Mouse (Mus musculus): Measurements from ENCODE around the gene Otos.

Gene Otos

DNA sequence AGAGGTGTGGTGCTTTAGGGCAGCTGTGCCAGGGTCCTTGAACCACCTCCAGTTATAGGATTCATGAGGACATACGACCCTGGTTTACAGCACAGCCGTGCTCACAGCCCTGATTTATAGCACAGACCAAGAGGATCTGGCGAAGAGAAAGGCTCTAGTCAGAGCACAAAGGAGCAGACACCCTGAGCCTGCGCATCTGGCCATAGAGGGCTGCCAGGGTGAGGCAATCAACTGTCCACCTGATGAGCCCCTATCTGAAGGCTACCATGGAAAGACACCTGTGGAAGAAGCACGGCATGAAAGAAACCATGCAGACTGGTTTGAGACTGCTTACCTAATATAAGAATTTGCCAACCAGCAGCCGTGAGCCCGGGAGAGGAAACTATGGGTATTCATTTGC, 2.0 kb downstream of the Otos start:
- DNase-seq (ENCODE audit: low read depth, low spot score) = no peak

DNA sequence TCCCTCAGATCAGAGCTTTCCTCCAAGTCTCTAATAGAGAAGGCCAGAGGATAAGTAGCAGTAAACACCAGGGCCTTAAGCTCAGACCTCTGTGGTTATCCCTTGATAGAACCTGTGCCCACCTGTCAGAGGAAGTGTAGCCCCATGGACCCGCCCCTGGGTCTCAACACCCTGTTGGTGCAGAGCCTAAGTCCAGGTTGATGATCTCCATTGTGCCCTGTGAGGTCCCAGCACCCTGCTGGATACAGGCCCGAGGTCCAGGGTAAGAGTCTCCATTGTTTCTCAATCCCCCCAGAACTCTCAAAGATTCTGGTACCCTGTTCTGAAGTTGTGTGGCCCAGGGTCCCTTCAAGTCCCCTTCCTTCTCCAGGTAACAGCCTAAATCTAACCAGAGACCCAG, 2.5 kb downstream of the Otos start:
- no peak for DNase-seq (ENCODE audit: low read depth, low spot score)

DNA sequence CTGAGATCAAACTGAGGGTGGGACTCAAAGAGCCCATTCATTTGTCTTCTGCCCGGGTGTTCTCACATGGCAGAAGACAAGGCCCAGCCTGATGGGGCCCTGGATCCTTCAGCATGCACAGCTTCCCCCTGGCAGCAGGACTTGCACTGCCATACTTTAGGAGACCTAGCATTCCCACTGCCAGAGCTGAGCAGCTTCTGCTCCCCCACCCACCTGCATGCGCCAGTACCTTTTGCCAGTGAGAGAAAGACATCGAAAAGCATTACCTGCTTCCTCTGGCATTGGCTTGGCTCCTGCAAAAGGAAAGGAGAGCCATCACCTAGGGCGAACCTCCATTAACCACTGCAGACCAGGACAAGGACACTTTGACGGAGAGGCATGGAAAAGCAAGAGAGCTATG, 3.7 kb downstream of the Otos start:
- no peak for DNase-seq (ENCODE audit: low read depth, low spot score)

DNA sequence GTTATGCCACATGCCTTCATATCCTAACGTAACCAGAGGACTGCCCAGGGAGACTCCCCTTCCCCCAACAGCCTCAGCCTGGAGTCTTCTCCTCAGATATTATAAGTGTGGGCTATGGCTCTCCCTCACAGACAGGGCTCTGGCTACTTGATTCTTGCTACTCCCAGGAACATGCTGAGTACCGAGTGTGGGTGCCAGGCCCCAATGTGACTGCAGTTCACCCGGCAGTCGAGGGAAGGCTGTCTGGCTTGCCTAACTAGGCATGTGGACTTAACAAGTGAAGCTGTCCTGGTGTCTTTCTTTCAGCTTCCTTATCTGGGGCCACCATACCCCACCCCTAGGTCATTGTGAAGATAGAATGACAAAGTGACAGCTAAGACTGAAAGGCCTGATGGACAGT, 5.0 kb downstream of the Otos start:
- DNase-seq (ENCODE audit: low read depth, low spot score) = no peak

DNA sequence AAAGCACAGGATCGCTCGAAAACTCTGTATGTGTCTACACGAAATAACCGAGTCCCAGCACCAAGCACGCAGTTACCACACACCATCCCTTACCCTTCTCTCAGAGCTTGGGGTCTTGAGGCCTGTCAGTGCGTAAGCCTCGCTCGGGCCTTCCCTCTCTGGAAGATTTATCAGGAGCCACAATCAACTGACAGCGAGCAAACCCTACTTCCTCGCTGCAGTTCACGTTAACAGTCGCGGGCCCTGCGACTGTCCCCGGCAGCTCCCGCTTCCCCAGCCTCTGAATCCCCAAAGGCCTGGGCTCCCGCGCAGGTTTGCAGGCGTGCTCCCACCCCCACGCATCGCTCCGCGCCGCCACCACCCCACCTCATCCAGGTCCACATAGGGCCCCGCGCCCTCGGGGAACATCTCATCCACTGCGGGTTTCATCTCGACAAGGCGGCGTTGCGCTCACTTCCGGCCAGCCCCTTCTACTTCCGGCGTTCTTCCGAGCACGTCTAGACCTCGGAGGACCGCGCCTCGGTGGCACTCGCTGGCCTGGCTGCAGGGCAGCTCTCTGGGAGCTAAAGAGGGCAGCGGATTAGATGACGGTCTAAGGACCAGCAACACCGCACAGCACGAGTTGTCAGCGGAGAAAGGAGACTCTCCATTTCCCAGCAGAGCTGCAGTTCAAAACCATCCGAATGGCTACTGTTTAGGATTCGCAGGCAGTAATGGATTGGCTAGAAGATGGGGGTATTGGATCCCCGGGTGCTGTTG, 6.9 kb downstream of the Otos start, which contains the start of gene Cops9:
Gene Cops9 (minus strand): TSS at position 472 of the 759 bp plus-strand sequence.
- peak; percentile 91 for DNase-seq (ENCODE audit: low read depth, low spot score)

DNA sequence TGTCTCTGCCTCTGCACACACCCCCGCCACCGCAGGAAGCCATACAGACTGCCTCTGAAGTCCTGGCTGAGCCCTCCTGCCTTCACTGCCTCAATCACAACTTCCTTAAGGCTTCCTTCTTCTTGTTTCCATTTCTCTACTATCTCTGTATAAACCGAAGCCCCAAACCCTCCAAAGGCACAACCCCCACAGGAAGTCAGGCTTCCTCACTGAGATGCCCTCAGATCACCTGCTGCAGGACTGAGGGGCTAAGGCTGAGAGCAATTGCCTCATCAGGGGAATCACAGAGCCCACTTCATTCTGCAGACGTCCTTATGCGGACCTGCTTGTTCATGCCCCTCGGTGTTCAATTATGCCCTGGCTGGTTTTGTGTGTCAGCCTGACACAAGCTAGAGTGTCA, 8.2 kb downstream of the Otos start:
- DNase-seq (ENCODE audit: low read depth, low spot score) = no peak

DNA sequence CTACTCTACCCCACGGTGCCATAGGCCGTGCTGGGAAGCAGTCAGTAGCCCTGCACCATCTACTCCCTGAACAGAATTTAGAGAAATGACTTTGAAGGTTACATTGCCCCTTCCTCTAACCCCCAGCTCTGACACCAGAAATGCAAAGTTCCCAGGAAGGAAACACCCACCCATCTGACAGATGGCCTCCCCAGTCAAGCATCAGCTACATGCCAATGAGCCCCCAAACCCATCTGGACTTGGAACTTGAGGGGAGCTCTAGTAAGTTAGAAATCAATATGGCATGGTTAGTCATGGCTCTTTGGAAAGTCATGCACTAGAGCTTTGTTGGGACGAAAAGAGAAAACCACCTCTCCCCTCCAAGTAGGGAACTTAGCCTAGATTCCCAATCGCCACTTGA, 9.9 kb downstream of the Otos start:
- no peak for DNase-seq (ENCODE audit: low read depth, low spot score)

DNA sequence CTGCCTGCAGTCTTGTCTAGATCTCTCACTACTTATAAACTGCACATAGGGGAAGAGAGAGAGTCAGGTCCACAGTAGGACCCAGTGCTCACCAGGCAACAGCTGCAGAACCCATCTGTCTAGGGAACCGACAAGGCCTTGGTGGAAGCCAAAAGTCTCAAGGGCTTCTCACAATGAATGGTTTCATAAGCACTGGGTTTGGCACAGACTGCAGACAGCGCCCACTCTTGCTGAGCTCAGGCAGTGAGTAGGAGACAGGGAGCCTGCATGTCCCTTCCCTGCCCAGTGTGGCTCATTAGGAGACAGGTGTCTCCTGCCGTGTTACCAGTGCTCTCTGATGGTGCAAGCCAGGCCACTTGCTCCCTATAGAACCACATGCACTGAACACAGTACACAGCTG, 10.5 kb downstream of the Otos start:
- DNase-seq (ENCODE audit: low read depth, low spot score) = no peak

DNA sequence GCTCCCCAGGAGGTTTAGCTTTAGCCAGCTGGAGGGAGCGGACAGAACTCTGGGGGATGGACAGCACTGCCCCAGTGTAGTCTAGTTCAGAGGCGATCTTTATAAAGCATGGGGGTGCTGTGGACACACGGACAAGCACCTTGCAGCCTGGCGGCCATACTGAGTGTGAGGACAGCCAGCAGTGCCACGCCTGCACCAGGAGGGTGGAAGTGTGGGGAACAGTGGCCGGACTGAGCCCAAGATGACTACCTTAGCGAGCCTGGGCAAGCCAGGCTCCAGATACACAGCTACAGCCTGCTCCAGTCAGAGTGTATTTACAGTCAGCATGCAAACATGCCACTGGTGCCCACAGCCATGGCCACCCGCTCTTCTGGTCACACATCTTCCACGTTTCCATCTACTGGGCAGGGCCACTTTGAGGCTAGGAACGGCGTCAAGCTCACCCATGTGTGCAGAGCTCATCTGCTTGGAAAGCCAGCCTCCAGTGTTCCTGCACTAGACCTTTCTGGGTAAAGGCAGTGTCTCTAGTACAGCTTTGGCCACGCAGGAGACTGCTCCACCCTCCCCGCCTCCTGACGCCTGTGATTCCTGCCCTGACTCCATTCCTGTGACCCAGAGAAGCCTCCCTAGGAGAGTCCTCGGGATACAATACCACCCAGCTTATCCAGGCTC, 11.0 kb downstream of the Otos start:
- no peak for DNase-seq (ENCODE audit: low read depth, low spot score)

DNA sequence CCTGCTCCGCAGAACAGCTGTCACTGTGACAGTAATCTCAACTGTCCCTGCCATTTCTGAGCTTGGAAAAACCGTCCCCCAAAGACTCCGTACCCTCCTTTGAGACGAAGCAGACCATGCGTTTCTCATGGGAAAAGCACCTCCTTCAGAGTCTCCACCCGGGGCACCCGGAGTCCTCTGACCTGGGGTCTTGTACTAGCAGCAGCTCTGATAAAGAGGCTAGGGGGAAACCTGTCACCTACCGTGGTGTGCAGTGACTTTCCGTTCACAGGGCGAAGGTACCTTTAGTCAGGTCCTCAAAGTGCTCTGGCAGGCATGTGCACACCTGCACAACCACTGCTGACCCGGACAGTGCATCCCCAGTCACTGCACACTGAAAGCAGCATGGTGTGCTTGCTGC, 12.0 kb downstream of the Otos start:
- no peak for DNase-seq (ENCODE audit: low read depth, low spot score)

DNA sequence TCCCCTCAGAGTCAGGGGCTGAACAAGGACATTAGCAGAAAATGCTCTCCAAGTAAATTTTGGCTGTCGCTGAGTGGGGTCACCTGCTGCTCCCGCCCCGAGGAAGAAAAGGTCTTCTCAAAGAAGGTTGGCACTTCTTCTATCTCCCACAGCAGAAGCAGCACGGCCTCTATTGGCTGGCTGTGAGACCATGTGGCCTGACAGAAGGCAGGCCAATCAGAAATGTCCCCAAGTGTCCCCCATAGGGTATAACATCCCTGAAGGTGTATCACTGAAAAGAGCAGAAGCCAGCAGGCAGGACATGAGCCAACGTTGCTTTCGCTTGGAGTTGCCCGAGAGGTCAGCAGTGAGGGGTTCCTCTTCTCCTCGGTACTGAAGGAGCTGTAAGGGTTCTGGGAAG, 12.6 kb downstream of the Otos start:
- DNase-seq (ENCODE audit: low read depth, low spot score) = no peak

DNA sequence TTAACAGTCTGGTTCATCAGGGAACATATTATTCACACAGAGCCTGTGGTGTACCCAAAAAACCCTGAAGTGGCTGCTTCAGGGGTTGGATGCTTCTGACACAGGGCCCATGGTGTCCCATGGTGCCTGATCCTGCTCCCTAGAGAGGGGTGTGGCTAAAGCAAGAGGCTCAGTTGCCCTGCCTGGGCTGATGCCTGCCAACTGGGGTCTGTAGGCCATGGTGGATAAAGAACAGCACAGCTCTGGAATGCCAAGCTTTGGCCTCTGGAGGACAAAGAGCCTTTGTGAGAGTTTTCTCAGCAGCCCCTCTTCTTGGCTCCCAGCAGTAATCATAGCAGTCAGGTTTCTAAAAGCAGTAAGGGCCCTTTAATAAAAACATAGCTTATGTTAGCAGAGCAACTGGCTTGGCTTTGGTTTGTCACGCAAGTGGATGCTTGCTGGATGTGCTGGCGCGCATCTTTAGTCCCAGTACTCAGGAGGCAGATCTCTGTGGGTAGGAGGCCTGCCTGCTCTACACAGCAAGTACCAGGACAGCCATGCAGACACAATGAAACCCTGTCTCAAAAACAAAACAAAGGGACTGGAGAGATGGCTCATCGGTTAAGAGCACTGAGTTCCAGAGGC, 13.6 kb downstream of the Otos start:
- no peak for DNase-seq (ENCODE audit: low read depth, low spot score)

DNA sequence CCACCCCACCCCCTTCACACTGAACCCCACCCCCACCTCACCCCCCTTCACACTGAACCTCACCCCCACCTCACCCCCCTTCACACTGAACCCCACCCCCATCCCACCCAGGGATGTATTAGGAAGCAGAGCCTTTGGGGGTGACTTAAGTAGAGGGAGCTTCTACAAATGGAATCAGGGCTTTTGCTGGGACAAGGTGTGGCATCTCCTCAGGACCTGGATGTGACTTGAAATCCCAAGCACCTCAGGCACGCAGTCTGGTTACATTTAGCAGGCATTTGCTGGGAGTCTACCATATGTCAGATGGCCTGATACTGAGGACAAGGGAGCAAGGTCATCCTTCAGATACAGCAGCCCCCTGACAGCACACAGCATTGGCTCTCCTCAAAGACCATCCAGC, 14.1 kb downstream of the Otos start:
- no peak for DNase-seq (ENCODE audit: low read depth, low spot score)

DNA sequence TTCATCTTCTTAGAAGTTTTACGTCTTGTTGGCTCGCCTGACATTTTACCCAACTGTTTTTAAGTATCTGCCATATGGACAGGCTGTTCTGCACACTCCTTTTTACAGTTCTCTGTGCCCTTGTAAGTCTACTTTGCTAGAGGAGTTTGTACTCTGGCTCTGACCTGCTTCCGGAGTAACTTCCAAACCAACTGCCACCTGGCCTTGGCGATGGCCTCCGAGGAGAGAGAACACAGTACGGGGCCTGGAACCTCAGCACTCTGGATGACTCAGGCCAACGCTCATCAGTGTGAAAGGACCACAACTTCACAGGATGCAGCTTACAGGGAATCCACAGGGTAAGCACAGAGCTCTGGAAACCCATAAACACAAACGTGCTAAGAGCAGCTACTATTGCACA, 14.9 kb downstream of the Otos start:
- DNase-seq (ENCODE audit: low read depth, low spot score) = no peak

DNA sequence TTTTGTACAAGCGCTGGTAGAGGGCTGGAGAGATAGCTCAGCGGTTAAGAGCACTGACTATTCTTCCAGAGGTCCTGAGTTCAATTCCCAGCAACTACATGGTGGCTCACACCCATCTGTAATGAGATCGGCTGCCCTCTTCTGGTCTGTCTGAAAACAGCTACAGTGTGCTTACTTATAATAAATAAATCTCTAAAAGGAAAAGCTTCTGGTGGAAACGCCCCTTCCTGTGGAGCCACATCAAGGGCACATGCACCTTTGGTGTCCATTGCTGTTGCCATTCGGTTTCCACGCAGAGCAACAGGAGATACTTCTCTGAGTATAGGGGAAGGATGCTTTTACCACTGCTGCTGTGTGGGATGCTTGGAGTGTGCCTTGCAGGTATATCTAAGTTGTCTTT, 15.7 kb downstream of the Otos start:
- DNase-seq (ENCODE audit: low read depth, low spot score) = no peak

DNA sequence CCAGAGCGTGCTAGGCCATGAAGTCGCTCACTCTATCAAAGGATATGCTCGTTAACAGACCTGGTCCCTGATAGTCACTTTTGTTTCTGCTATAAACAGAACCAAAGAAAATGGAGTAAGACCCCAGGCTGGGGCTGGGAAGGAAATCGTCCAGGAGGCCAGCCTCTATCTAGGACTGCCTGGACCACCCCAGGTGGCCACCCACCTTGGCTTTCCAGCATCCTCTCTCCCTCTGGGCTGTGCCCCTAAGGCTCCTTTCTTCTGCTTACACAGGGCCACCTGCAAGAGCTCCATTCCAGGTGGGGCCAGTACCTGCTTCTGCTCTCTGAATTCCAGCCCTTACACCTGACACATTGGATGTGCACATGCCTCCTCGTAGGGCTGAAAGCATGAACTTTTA, 16.4 kb downstream of the Otos start:
- no peak for DNase-seq (ENCODE audit: low read depth, low spot score)

DNA sequence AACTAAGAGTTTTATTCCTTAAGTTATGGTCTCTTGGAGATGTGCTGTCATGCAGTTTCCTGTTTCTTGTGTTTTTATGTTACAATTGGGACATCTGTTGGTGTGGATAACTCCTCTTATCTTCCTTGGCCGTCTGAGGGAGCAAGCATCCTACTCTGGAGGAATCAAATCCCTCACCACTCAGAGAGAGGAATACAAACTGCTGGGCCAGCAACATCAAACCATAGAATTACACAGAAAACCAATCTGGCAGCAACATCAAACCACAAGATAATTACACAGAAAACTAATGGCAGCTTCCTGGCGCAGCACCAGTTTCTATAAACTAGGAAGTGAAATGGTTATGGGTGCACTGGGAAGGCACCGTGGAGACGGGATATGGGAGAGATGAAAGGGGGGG, 20.4 kb downstream of the Otos start:
- no peak for DNase-seq (ENCODE audit: low read depth, low spot score)

DNA sequence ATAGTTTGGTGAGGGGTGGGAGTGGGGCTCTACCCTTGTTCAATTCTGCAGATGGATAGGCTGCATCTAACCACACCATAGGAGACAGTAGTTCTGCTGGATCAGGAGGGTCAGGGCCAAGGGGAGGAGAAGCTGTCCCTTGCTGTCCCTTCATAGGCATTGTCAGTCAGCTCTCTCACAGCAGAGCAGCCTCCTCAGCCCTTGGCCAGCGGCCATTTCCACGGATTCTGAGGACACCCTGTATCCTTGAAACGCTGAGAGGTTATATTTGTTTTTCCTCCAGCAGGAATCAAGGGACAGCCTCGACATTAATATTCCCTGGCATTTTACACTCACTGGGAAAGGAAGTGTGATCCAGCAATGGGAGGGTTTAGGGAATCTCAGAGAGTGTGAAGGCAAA, 30.3 kb downstream of the Otos start:
- no peak for DNase-seq (ENCODE audit: low read depth, low spot score)

DNA sequence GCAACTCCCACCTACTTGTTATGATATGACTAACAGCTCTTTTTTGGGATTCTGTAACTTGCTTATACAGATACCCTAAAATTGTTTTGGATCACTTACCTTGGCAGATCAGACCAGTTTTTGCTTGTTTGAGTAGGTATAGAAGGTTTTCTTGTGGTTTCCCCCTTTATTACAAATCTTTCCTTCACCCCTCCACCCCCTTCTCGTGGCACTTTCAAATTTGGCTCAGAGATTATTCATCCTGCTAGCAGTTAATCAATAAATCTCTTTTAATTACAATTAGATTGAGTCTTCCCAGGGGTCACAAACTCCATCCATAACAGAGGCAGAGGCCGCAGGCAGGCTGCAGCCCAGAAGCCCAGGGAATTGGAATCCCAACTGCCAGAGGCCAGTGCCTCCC, 31.2 kb downstream of the Otos start, which contains the start of gene Olfr12:
Gene Olfr12 (plus strand): TSS at position 301 of the 400 bp plus-strand sequence.
- no peak for DNase-seq (ENCODE audit: low read depth, low spot score)

DNA sequence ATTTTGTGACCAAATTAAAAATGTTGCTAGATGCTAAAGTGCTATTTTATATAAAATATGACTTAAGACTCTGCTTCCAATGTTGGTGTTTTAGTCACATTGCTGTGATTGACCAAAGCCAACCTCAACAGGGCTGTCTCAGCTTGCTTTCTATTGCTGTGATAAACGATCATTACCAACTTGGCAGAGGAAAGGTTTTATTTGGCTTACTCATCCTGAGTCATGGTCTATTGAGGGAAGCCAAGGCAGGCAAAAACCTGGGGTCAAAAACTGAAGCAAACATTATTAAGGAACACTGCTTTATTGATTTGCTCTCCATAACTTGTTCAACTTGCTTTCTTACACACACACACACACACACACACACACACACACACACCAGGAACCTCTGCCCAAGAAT, 32.6 kb downstream of the Otos start:
- no peak for DNase-seq (ENCODE audit: low read depth, low spot score)

DNA sequence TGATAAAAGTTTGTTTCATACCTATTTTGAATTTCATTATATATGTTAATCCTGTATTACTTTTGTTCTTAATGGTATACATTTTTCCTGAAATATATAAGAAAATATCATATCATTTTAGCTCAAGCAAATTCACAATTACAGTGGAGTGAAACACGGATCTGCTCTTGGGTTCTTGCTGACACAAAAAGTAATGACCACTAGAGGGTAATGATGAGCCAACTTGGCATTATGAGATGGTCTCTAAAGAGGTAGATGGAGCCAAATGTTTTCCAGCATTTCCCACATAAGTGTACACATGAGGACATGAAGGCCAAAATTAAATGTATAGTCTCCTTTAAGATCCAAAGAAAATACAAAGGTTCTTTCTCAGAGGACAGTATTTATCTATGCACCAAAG, 34.1 kb downstream of the Otos start:
- DNase-seq (ENCODE audit: low read depth, low spot score) = peak; percentile 8

DNA sequence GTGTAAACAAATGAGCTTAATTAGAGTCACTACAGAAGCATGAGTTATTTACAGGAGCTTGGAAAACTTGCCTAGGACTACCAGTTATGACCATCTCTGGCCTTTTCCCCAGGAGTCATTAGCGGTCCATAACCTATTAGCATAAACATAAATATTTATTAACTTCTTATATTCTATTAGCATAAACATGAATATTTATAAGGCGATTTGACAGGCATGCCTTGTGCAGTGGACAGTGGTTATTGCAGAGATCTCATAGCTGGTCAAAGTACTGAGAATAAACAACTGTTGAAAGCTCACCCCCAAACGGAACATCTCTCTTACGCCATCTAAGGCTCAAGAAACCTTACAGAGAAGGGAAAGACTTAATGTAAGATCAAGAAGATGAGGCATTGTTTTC, 35.5 kb downstream of the Otos start:
- DNase-seq (ENCODE audit: low read depth, low spot score) = no peak

DNA sequence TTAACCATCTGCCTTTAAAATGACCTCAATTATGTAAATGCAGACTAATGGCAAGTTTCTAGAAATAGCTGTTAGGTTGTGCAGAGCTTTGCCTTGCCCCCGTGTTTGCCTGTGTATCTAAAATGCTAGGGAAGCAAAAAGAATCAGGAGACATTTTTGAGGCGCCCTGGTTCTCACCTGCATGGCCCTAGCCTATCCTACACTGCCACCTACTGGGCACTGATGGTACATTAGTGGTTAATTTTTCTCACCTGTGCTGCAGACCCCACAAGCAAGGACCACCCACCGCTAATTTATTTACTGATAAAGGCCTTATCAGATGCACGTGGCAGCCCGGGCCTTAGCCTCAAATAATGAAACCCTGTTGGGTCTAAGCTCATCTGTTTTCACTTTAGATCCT, 37.6 kb downstream of the Otos start:
- DNase-seq (ENCODE audit: low read depth, low spot score) = peak; percentile 22

Data from retina, adult 2 months (tissue).